Mouse (Mus musculus): ENCODE results near the gene Ifng. TPM values are rescaled to one million over a fixed set of nuclear protein-coding genes. Genes with fewer than 3 reads are reported as not detected.

Gene Ifng
- polyA plus RNA-seq, 1 experiment from 2014 or later: not detected

- H3K4me1 ChIP-seq (replicated peaks): no peaks in the 10 kb centered on the region
- H3K27me3 ChIP-seq: no peaks in the 10 kb centered on the region
- H3K36me3 ChIP-seq: no peaks in the 10 kb centered on the region
- no peak overlapping the region for H3K9ac ChIP-seq (replicated peaks)
- 84% methylated on average over 7 of the region's 7 CpGs for WGBS
- H3K9me3 ChIP-seq: no peaks in the 10 kb centered on the region
- H3K4me3 ChIP-seq (replicated peaks): no peak overlapping the region
- H3K27ac ChIP-seq: no peak overlapping the region
- ATAC-seq (ENCODE audit: insufficient number of reproducible peaks, insufficient read depth, low FRiP score, low TSS enrichment, low read depth): no peak
- H3K4me2 ChIP-seq: no peak overlapping the region
Observed at GRCm38 (mm10) chr10:118480793-118481192, 39.9 kb downstream of the Ifng start.

DNA sequence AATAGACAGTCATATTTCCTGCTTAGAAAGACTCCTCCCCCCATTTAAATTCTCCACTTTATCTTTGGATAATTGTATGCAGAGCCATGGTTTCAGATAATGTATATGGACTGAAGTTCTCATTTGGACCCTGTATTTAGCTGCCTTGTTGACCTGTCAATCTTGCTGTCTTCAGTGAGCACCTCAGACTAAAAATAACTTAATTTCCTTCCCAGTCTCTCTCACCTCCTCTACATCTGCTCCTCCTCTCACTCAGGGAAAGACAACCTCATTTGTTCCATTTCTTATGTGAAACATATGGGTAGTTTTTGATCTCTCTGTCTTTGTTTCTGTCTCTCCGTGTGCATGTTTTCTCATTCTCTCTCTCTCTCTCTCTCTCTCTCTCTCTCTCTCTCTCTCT, 53.3 kb downstream of the Ifng start:
- Histone ChIP-seq H3K4me3 (replicated peaks) (no peak overlapping the region), H3K9me3 (no peaks in the 10 kb centered on the region), H3K27me3 (no peaks in the 10 kb centered on the region), H3K27ac (no peak overlapping the region), H3K4me2 (no peak overlapping the region), H3K36me3 (no peaks in the 10 kb centered on the region), H3K4me1 (replicated peaks) (peaks cover 5% of the 10 kb centered on the region), H3K9ac (replicated peaks) (no peak overlapping the region)
- WGBS: 60% methylated on average over 1 of the region's 1 CpGs
- ATAC-seq (ENCODE audit: insufficient number of reproducible peaks, insufficient read depth, low FRiP score, low TSS enrichment, low read depth): no peak

DNA sequence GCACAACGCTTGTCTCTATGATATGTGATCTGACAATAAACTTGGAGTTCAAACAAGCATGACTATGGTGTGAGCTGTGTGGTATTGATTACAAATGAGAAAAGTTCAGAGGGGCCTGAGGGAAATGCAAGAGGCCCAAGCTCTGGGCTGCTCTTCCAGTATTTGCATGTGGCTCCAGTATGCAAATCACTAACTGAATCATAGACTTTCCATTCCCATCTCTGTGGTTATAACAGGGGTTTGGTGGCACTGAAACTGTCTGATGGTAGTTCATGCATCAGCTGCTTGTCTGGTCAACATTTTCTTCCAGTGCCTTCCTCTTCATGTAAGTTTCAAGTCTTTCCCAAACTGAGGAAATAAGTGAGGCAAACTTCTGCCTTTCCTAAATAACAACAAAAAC, 54.5 kb downstream of the Ifng start:
- Histone ChIP-seq H3K27me3 (no peaks in the 10 kb centered on the region), H3K9ac (replicated peaks) (no peak overlapping the region), H3K36me3 (no peaks in the 10 kb centered on the region), H3K4me1 (replicated peaks) (peaks cover 5% of the 10 kb centered on the region), H3K27ac (no peak overlapping the region), H3K4me3 (replicated peaks) (no peak overlapping the region), H3K9me3 (no peaks in the 10 kb centered on the region), H3K4me2 (no peak overlapping the region)
- 74% methylated on average over 1 of the region's 1 CpGs for WGBS
- no peak for ATAC-seq (ENCODE audit: insufficient number of reproducible peaks, insufficient read depth, low FRiP score, low TSS enrichment, low read depth)

Other genes starting within 250 kb of the Ifng start
- not detected in 2 replicates for gene Il22, start 236.1 kb upstream of the Ifng start, polyA plus RNA-seq (2016; fragmentation: Nextera tagmentation; extraction: Ambion mirVana)
- 0.10 and 0.14 TPM in 2 replicates for gene Gm32717, start 200.3 kb upstream of the Ifng start, polyA plus RNA-seq (2016; fragmentation: Nextera tagmentation; extraction: Ambion mirVana)
- gene Gm32802, start 182.4 kb upstream of the Ifng start, polyA plus RNA-seq (2016; fragmentation: Nextera tagmentation; extraction: Ambion mirVana): 0.10 and 0.14 TPM in 2 replicates
- gene Iltifb, start 146.0 kb upstream of the Ifng start, polyA plus RNA-seq (2016; fragmentation: Nextera tagmentation; extraction: Ambion mirVana): not detected in 2 replicates
- gene Gm9040, start 114.1 kb upstream of the Ifng start, polyA plus RNA-seq (2016; fragmentation: Nextera tagmentation; extraction: Ambion mirVana): not detected in 2 replicates
- gene Gm9044, start 108.6 kb upstream of the Ifng start, polyA plus RNA-seq (2016; fragmentation: Nextera tagmentation; extraction: Ambion mirVana): not detected in 2 replicates
- 0.10 TPM in 1 of 2 replicates, not detected in the other for gene Gm9045, start 103.2 kb upstream of the Ifng start, polyA plus RNA-seq (2016; fragmentation: Nextera tagmentation; extraction: Ambion mirVana)
- gene Gm9046, start 97.8 kb upstream of the Ifng start, polyA plus RNA-seq (2016; fragmentation: Nextera tagmentation; extraction: Ambion mirVana): not detected in 2 replicates
- not detected in 2 replicates for gene Gm9048, start 92.4 kb upstream of the Ifng start, polyA plus RNA-seq (2016; fragmentation: Nextera tagmentation; extraction: Ambion mirVana)
- 0.10 TPM in 1 of 2 replicates, not detected in the other for gene Gm9049, start 86.9 kb upstream of the Ifng start, polyA plus RNA-seq (2016; fragmentation: Nextera tagmentation; extraction: Ambion mirVana)

All from limb, embryonic 12.5 days (tissue).